Mouse (Mus musculus): Measurements from ENCODE around the gene Naa10.

- TF ChIP-seq CTCF (IDR thresholded peaks at IDR 0.05): no peak
- no peak for TF ChIP-seq POLR2A (IDR thresholded peaks at IDR 0.05; ENCODE audit: insufficient read depth, low read depth, low read length)
Observed at GRCm38 (mm10) chrX:73869334-73869733, 52.4 kb downstream of the Naa10 start.
